Mouse (Mus musculus): ENCODE results near the gene Apoa2.

DNA sequence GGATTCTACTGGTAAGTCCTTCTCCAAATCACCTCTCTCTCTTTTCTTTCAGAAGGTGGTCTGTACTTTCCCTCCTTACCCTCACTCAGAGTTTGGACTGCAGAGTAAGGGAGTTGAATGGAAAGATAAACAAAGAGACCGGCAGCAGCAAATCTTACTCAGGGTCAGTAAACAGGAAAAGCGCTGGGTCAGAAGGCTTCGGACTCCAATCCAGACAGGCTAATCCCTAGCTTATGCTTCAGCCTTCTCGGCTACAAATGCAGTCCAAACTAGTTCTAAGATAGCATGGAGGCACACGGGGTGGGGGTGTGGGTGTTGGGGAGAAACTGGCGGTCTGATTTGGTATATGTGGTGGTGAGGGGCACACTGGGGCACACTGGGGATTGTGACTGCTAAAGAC, 12.6 kb downstream of the Apoa2 start:
- TF ChIP-seq CTCF (IDR thresholded peaks at IDR 0.05; ENCODE audit: insufficient read depth, low read depth, low read length) (no peak), POLR2A (IDR thresholded peaks at IDR 0.05; ENCODE audit: insufficient read depth, low read depth, low read length) (no peak)

Data from olfactory bulb, adult 2 months (tissue).